Mouse (Mus musculus): ENCODE data around the gene Ikzf4.
"Not testable (repeated sequence)": the region's sequence is repeated elsewhere in the genome, so short reads cannot be mapped to it uniquely, and the experiment has no call there.

Gene Ikzf4

GRCm38 (mm10) chr10:128640891-128641290 is 4.9 kb downstream of the Ikzf4 start:
- DNase-seq (ENCODE audit: low read depth, low spot score) = no peak

- no peak for DNase-seq (ENCODE audit: low read depth, low spot score)
Measured at GRCm38 (mm10) chr10:128639999-128640398, 5.8 kb downstream of the Ikzf4 start.

- DNase-seq (ENCODE audit: low read depth, low spot score) = no peak
Measured at GRCm38 (mm10) chr10:128637011-128637410, 8.8 kb downstream of the Ikzf4 start.

GRCm38 (mm10) chr10:128636561-128636960 is 9.2 kb downstream of the Ikzf4 start:
- DNase-seq (ENCODE audit: low read depth, low spot score) = no peak

- no peak for DNase-seq (ENCODE audit: low read depth, low spot score)
Measured at GRCm38 (mm10) chr10:128635697-128636096, 10.1 kb downstream of the Ikzf4 start.

GRCm38 (mm10) chr10:128631571-128631970 is 14.2 kb downstream of the Ikzf4 start:
- no peak for DNase-seq (ENCODE audit: low read depth, low spot score)

GRCm38 (mm10) chr10:128630306-128630705 is 15.5 kb downstream of the Ikzf4 start:
- not testable (repeated sequence) for DNase-seq (ENCODE audit: low read depth, low spot score)

GRCm38 (mm10) chr10:128629746-128630145 is 16.0 kb downstream of the Ikzf4 start:
- DNase-seq (ENCODE audit: low read depth, low spot score) = no peak

- DNase-seq (ENCODE audit: low read depth, low spot score) = no peak
Measured at GRCm38 (mm10) chr10:128627398-128628317, 18.1 kb downstream of the Ikzf4 start.

GRCm38 (mm10) chr10:128626311-128627310 is 19.2 kb downstream of the Ikzf4 start, which contains the start of gene Rps26:
TSS of gene Rps26 (minus strand) at chr10:128626747.
- peak; percentile 91 for DNase-seq (ENCODE audit: low read depth, low spot score)

- no peak for DNase-seq (ENCODE audit: low read depth, low spot score)
Measured at GRCm38 (mm10) chr10:128625287-128625894, 20.4 kb downstream of the Ikzf4 start.

GRCm38 (mm10) chr10:128623106-128623613 is 22.6 kb downstream of the Ikzf4 start:
- not testable (repeated sequence) for DNase-seq (ENCODE audit: low read depth, low spot score)

GRCm38 (mm10) chr10:128622702-128623101 is 23.1 kb downstream of the Ikzf4 start:
- DNase-seq (ENCODE audit: low read depth, low spot score) = no peak

- no peak for DNase-seq (ENCODE audit: low read depth, low spot score)
Measured at GRCm38 (mm10) chr10:128621986-128622520, 23.7 kb downstream of the Ikzf4 start.

GRCm38 (mm10) chr10:128620241-128620640 is 25.6 kb downstream of the Ikzf4 start:
- no peak for DNase-seq (ENCODE audit: low read depth, low spot score)

GRCm38 (mm10) chr10:128619148-128619547 is 26.6 kb downstream of the Ikzf4 start:
- not testable (repeated sequence) for DNase-seq (ENCODE audit: low read depth, low spot score)

- DNase-seq (ENCODE audit: low read depth, low spot score) = no peak
Measured at GRCm38 (mm10) chr10:128618570-128618969, 27.2 kb downstream of the Ikzf4 start.

GRCm38 (mm10) chr10:128615798-128616448 is 29.9 kb downstream of the Ikzf4 start:
- DNase-seq (ENCODE audit: low read depth, low spot score) = not testable (repeated sequence)

GRCm38 (mm10) chr10:128614934-128615333 is 30.9 kb downstream of the Ikzf4 start:
- no peak for DNase-seq (ENCODE audit: low read depth, low spot score)

GRCm38 (mm10) chr10:128613820-128614219 is 32.0 kb downstream of the Ikzf4 start:
- not testable (repeated sequence) for DNase-seq (ENCODE audit: low read depth, low spot score)

GRCm38 (mm10) chr10:128613154-128613440 is 32.7 kb downstream of the Ikzf4 start:
- no peak for DNase-seq (ENCODE audit: low read depth, low spot score)

Data from WW6 (cell line).